Mouse (Mus musculus): Measurements from ENCODE around the gene Stk11ip.

The Stk11ip gene

DNA sequence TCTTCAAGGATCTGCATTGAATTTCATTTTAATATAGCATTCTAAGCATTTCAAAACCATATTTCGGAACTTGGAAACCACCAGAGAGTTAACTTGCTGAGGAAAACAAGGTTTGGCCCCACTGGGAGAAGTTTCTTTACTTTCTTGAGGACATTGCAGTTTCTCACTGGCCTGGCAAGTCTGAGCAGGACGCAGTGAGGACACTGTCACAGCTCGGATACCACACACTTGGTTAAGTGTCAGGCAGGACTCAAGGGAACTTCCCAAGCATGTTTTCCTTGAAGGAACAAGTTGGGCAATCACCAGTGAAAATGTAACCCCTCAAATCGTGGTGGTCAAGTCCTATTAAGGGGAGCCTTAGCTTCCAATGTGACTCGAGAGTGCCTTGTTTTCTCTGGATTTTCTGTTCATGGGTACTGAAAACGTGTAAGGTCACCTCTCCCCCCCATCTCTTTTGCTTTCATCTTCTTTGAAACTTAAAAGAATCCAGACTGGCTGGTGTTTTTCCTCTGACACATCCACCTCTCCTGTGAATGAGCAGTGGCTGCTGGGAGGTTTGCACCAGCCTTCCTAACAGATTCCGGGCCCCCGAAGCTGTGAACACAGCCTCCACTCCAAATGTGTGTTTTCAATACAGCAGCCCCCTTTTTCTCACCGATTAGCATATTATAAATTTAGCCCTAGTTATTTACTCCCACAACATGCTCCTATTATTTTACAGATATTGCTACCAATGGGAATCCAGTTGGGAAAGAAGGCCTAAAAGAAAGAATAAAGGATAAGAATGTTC is 16.9 kb upstream of the Stk11ip start:
- DNase-seq, result no peak

DNA sequence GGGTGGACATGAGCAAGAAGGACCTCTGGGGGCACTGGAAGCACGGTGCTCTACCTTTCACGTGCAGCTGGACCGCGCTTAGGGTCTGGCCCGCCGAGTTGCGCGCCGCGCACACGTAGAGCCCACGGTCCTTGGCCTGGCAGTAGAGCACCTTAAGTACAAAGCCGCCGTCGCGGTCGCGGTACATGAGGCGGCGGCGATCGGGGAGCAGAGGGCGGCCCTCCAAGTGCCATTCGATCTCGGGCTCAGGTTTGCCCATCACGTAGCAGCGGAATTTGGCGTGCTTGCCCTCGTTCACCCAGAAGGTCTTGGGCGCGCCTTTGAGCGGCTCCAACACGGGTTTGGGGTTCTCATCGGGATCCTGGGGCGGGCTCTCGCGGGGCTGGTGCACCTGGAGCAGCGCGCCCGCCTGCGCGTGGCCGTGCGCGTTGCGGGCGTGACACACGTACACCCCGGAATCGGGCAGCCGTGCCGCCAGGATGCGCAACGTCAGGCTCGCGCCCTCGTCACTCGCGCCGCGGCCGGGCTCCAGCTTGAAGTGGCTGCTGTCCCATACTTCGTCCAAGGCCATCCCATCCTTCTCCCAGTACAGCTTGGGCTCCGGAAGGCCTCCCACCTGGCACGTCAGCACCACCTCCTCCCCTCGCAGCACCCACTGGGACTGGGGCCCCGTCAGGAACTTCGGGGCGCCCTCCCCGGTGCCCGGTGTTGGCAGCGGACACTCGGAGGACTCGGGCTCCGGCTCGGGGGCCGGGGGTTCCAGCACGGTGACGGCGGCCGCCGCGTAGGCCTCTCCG is 16.0 kb upstream of the Stk11ip start:
- peak; percentile 38 to 71 for DNase-seq

GRCm38 (mm10) chr1:75505956-75506831 is 15.1 kb upstream of the Stk11ip start, which contains the start of gene Obsl1:
Obsl1 (minus strand) TSS chr1:75506452.
- DNase-seq, result peak; percentile 51 to 78

DNA sequence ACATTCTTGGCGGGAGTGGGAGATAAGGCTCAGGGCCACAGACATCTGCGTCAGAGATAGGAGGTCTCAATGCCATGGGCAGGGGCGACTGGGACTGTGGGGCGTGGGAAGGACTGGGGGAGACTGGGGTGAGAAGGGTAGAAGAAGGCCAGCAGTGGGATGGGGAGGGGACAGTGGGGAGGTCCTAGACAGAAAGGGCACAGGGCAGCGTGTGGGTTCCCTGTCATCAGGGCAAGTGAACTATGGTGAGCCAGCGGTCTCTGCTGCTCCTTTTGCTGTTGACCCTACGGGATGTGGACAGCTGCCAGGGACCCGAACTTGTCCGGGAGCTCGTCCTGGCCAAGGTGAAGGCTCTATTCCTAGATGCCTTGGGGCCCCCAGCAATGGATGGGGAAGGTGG is 14.3 kb upstream of the Stk11ip start, which contains the start of gene Inha:
Gene Inha (plus strand): TSS at position 72 of the 400 bp plus-strand sequence.
- no peak for DNase-seq

GRCm38 (mm10) chr1:75509586-75509985 is 11.7 kb upstream of the Stk11ip start:
- no peak for DNase-seq

DNA sequence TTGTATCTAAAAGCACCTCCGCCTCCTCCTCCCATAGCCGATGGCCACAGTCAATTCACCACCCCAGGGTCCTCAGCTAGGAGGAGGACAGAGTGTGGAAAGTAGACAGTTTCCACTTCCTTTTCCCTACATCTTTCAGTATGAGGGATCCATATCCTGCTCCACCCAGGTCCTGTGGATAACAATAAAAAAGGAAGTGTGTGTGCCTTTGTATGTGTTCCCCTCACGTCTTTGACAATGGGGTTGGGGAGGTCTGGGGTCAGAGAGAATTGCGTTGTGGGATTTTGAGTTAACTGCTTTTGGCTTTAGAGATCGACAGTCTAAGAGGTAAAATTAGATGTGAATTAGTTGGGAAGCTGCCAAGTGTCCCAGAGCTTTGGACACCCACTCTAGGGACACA is 11.2 kb upstream of the Stk11ip start:
- DNase-seq, result no peak

- DNase-seq, result peak in 1 of 2 experiments; percentile 14
These were observed 9.7 kb upstream of the Stk11ip start for GRCm38 (mm10) chr1:75511437-75512210.

GRCm38 (mm10) chr1:75512550-75512949 is 8.8 kb upstream of the Stk11ip start:
- DNase-seq, result no peak

DNA sequence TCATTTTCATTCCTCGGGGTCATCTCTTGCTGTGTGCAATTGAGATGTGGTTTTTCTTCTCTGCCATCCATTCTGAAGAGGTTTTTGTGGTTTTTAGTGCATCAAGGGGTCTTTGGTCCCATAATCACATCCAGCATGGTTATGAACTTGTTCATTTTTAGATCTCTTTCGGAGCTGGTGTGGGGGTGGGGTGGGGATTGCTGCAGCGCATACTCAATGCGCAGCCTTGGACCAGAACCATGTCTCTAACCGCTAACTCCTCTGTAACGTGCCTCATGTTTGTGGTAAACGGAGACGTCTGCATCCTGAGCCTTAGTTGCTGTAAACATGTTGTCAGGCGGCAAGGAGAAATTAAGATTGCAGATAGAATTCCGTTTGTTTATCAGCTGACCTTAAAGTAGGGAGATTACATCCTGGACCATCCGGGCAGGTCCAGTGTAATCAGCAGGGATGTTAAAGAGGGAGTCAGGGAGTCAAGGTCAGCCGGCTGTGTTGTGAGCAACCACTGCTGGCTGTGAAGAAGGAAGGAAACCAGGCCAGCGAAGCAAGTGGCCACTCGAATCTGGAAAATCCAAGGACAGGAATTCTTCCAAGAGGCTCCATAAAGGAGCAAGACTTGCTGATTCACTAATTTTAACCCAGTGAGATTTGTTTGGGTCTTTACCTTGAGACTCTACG is 4.5 kb upstream of the Stk11ip start:
- DNase-seq, result no peak

DNA sequence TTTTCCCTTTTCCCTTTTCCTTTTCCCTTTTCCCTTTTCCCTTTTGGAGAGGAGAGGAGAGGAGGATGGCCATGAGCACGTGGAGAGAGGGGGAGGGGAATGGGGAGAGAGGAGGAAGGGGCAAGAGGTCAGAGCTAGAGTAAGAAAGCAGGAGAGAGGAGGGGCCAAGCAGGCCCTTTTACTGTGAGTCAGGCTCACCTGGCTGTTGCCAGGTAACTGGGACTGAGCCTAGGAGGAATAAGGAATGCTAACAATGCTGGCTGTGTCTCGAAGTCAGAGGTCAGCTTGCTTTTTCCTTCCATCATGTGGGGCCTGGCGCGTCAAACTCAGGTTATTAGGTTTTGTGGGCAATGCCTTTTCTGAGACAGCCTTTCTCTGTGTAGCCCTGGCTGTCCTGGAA is 3.3 kb upstream of the Stk11ip start:
- DNase-seq, result peak in 1 of 2 experiments; percentile 42

DNA sequence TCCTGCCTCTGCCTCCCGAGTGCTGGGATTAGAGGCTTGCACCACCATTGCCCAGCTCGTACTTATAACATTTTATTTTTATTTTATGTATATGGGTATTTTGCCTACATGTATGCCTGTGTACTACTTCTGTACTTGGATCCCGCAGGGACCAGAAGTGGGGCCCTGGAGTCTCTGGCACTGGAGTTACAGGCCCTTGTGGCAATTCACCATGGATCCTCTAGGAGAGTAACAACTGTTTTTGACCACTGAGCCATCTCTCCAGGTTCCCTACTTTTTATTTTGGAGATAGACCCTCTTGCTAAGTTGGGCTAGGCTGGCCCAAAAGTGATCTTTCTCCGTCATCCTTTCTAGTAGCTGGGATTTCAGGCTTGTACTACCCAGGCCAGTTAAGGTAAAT is 2.9 kb upstream of the Stk11ip start:
- no peak for DNase-seq

- no peak for DNase-seq
These were observed 1.8 kb upstream of the Stk11ip start for GRCm38 (mm10) chr1:75519576-75519975.

DNA sequence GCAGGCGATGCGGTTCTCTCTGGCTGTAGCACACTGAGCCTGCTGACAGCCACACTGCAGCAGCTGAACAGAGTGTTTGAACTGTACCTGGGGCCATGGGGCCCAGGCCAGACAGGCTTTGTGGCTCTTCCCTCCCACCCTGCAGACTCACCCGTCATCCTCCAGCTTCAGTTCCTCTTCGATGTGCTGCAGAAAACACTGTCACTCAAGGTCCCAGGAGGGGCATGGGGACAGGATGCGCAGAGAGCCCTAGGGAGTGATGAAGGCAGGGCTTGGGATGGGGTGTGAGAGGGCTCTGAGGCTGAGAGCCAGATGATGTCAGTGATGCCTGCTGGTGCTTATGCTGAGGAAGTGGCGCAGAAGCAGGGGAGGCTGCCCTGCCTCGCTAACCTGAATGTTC is 3.4 kb downstream of the Stk11ip start:
- no peak for DNase-seq

DNA sequence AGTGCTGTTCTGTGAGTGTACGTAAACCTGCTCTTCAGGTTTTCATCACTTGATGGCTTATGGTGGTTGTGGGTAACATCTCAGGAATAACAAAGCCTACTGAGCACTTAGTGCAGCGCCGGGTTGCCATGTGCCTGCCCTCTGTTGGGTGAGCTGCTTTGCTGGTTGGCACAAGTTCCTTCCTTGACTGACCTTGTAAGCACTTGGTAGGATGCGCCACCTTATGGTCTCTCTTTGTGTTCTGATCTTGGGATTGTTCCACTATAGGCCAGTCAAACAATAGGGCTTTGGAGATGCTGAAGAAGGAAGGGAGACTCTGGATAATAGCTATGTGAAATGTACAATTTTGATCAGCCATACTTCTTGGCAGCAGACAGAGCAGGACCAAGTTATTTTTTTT is 9.2 kb downstream of the Stk11ip start:
- no peak for DNase-seq

DNA sequence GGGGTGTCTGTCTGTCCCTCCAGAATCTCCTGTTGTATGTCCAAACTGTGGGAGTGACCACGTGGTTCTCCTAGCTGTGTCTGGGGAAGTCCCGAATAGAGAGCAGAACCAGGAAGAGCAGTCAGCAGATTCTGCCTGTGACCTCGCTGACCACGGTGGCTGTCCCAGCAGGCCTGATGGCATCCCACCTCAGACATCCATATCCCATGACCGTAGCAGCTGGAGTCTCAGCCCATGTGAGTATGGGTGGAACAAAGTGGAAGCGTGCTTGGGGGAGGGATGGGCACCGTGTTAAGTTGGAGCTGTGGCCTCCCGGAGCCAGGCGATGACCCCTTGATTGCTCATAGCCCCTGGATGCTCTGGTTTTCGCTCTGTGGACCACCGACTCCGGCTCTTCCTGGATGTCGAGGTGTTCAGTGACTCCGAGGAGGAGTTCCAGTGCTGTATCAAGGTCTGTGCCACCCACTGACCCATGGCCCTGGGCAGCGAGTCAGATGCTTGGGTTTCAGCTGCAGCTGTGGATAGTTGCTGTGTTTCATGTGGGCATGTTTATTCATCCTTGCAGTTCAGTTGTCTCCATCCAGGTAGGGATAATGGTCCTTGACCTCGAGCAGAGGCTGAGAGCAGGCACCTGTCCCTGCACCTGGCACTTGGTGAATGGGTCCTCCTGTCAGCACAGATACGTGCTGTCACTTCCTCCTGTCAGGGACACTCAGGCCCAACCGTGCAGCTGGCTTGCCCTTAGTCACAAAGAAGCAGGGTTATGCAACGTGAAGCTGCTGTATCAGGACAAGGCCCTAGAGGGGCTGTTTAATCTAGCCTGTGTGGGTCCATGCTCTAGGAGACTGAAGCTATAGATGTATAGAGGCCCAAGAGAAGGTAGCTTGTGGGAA is 11.2 kb downstream of the Stk11ip start:
- no peak for DNase-seq

- DNase-seq, result no peak
These were observed 12.3 kb downstream of the Stk11ip start for GRCm38 (mm10) chr1:75533325-75534252.

DNA sequence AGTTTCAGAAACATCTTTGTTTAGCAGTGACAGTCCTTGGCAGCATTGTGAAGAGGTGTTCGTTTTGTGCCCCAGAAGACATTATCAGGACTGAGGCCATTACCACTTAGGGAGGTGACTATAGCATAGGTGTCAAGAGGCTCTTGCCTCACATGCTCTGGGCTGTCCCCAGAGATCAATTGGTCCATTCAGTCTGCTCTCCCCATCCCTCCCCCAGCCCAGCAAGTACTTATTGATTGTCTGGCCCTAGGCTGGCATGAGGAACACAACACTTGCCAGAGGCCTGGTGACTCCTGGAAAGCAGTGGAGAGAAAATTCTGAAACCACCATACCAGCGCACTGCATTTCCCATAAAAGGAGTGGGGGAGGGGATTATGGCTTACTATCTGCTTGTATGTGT is 16.3 kb downstream of the Stk11ip start:
- DNase-seq, result no peak

- no peak for DNase-seq
These were observed 17.4 kb downstream of the Stk11ip start for GRCm38 (mm10) chr1:75538597-75539190.

DNA sequence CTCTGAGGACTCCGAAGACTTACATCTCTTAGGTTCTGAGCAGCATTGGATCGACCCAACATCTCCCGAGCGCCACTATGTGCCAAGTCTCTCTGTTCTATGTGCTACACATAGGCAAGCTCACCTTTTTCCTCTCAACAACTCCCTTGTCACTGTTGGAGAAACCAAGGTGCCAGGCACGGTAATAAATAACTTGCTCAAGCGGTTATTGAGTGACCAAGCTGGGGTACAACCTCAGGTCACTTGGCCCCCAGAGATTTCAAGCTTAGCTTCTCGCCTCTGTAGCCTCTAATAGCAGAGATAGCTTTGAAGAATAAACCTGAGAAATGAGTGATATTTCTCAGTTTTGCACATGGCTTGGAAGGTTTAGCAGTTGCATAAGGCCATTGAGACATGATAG is 20.2 kb downstream of the Stk11ip start:
- DNase-seq, result no peak

Data from kidney, postnatal 25 days (tissue).